Mouse (Mus musculus) ES-Bruce4 (cell line): ENCODE measurements around the gene Shisa8. TPM values are rescaled to one million over a fixed set of nuclear protein-coding genes. Genes with fewer than 3 reads are reported as not detected.
A peak's percentile ranks its signal among the peaks of the same experiment; 100 is the strongest.

Experiments
- H3K27ac ChIP-seq: 2 replicates; pipeline ENCODE4 v1.5.1; 2012; ENCODE audit warnings: low read length, inconsistent platforms; ENCODE audit not compliant: insufficient read depth
- H3K27me3 ChIP-seq: 2 replicates; pipeline ENCODE4 v1.6.1; 2012; ENCODE audit warnings: mild to moderate bottlenecking, low read length, inconsistent platforms; ENCODE audit not compliant: control insufficient read depth, poor library complexity, insufficient read depth, severe bottlenecking
- H3K36me3 ChIP-seq: 2 replicates; pipeline ENCODE4 v1.6.1; 2012; ENCODE audit warnings: inconsistent platforms, mild to moderate bottlenecking, low read length, moderate library complexity; ENCODE audit not compliant: control insufficient read depth, poor library complexity, insufficient read depth, severe bottlenecking
- H3K4me1 ChIP-seq: one replicate; pipeline ENCODE4 v1.8.1; 2011; ENCODE audit warnings: low read length; ENCODE audit not compliant: control insufficient read depth, insufficient read depth
- H3K4me3 ChIP-seq: 2 replicates; pipeline ENCODE4 v1.5.1; 2011; ENCODE audit warnings: low read depth, mild to moderate bottlenecking, low read length
- H3K9ac ChIP-seq: 2 replicates; pipeline ENCODE4 v1.6.1; 2012; ENCODE audit warnings: low read depth, mild to moderate bottlenecking, inconsistent platforms; ENCODE audit not compliant: poor library complexity, severe bottlenecking
- H3K9me3 ChIP-seq: replicated peaks from 2 replicates; pipeline ENCODE4 v1.6.1; 2012; ENCODE audit warnings: mild to moderate bottlenecking, low read length, inconsistent platforms; ENCODE audit not compliant: control insufficient read depth, poor library complexity, insufficient read depth, severe bottlenecking
- CTCF ChIP-seq: IDR thresholded peaks from one replicate; pipeline ENCODE4 v1.8.1; 2011; ENCODE audit warnings: low read depth, low read length
- EP300 ChIP-seq: IDR thresholded peaks from 2 replicates; pipeline ENCODE4 v1.6.1; 2011; ENCODE audit warnings: low read depth, low read length; ENCODE audit not compliant: insufficient read depth
- POLR2A ChIP-seq: IDR thresholded peaks from one replicate; pipeline ENCODE4 v1.8.1; 2011; ENCODE audit warnings: low read length; ENCODE audit not compliant: insufficient read depth
- polyA plus RNA-seq: library from polyadenylated mRNA; stranded (reverse); fragments of >200 nt; gene quantifications from 2 replicates; pipeline ENCODE4 v1.2.4, GENCODE M21; 2011; ENCODE audit warnings: low read depth; ENCODE audit not compliant: missing spikeins, insufficient read depth, insufficient read length

Shisa8 gene
- polyA plus RNA-seq, 1 experiment: 7.4 TPM

GRCm38 (mm10) chr15:82218778-82219666, 6.4 kb upstream of the Shisa8 start:
- no peak for TF ChIP-seq POLR2A
- TF ChIP-seq EP300: peak; percentile 59; the same call in 1 of the 2 replicates
- Histone ChIP-seq H3K4me1 (peaks cover 19% of the 10 kb centered on the region), H3K27ac (peak overlapping the region; percentile 74)

GRCm38 (mm10) chr15:82217980-82218379, 5.4 kb upstream of the Shisa8 start:
- Histone ChIP-seq H3K9me3 (no peaks in the 10 kb centered on the region), H3K36me3 (no peaks in the 10 kb centered on the region), H3K4me1 (peaks cover 19% of the 10 kb centered on the region), H3K27ac (no peak overlapping the region), H3K4me3 (no peak overlapping the region), H3K27me3 (no peaks in the 10 kb centered on the region), H3K9ac (no peak overlapping the region)
- TF ChIP-seq CTCF (no peak), EP300 (no peak), POLR2A (no peak)

More at GRCm38 (mm10) chr15:82218778-82219666, 6.4 kb upstream of the Shisa8 start:
- no peak overlapping the region for H3K9ac ChIP-seq
- H3K9me3 ChIP-seq: no peaks in the 10 kb centered on the region
- no peaks in the 10 kb centered on the region for H3K36me3 ChIP-seq
- H3K4me3 ChIP-seq: no peak overlapping the region
- H3K27me3 ChIP-seq: no peaks in the 10 kb centered on the region

DNA sequence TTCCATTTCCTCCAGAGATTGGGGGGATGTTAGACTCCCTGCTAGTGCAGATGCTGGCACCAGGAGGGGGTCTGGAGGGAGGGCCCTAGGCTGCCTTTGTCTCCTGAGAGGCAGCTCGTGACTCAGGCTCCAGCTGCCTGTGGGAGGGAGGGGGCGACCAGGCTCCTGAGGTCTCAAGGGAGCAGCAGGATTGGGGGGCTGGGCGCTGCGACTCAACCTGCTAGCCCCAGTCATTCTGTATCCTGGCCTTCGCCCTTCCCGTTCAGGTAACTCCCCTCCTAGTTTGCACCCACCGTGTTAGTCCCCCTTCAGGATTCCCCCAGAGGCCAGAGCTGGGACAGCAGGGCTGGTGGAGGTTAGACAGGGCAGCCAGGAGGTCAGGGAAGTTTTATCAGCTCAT, 4.4 kb upstream of the Shisa8 start:
- H3K27ac ChIP-seq: peak overlapping the region; percentile 38; the same call in 1 of the 2 replicates
- 0 out of 2 replicates have a peak overlapping the region, but pooled peaks have one; percentile 5 for H3K9ac ChIP-seq
- TF ChIP-seq CTCF: no peak
- TF ChIP-seq EP300: peak; percentile 94
- TF ChIP-seq POLR2A: no peak
- H3K4me3 ChIP-seq: no peak overlapping the region
- H3K4me1 ChIP-seq: peaks cover 19% of the 10 kb centered on the region
- H3K9me3 ChIP-seq: no peaks in the 10 kb centered on the region
- H3K27me3 ChIP-seq: peaks cover 1% of the 10 kb centered on the region; the same call in 1 of the 2 replicates
- no peaks in the 10 kb centered on the region for H3K36me3 ChIP-seq

DNA sequence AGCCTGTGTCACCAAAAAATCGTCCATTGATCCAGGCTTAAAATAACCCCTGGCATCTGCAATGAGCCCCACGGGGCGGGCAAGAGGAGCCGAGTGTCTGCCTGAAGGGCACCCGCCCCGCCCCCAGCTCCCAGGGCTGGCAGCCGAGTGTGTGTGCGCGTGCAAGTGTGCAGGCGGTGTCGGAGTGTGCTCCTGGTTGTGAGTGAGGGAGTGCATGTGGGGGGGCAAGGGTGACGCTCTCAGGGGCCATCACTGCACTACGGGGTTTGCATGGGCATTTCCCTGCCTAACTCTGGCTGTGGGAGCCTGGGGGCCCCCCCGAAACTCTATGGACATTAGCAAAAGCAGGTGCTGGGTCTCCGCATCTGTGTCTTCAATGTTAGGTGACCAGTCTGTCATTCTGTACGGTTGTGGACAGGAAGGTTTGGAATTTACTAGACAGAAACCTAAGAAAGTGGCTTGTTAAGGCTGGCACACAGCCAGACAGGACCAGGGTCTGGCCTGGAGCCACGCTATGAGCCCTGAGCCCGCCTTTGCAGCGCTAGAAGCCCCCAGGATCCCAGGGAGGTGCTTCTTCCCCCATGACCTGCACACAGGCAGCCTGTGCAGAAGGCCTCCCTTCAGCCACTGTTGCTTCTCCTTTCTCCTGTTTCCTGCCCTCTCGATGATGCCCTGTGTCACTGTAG, 3.7 kb upstream of the Shisa8 start:
- TF ChIP-seq CTCF: no peak
- no peak for TF ChIP-seq EP300
- no peak for TF ChIP-seq POLR2A
- Histone ChIP-seq H3K4me1 (peaks cover 18% of the 10 kb centered on the region), H3K9ac (no peak overlapping the region), H3K4me3 (no peak overlapping the region; the same call in 1 of the 2 replicates), H3K27me3 (peaks cover 1% of the 10 kb centered on the region; the same call in 1 of the 2 replicates), H3K36me3 (no peaks in the 10 kb centered on the region), H3K27ac (peak overlapping the region; percentile 9; the same call in 1 of the 2 replicates), H3K9me3 (no peaks in the 10 kb centered on the region)

DNA sequence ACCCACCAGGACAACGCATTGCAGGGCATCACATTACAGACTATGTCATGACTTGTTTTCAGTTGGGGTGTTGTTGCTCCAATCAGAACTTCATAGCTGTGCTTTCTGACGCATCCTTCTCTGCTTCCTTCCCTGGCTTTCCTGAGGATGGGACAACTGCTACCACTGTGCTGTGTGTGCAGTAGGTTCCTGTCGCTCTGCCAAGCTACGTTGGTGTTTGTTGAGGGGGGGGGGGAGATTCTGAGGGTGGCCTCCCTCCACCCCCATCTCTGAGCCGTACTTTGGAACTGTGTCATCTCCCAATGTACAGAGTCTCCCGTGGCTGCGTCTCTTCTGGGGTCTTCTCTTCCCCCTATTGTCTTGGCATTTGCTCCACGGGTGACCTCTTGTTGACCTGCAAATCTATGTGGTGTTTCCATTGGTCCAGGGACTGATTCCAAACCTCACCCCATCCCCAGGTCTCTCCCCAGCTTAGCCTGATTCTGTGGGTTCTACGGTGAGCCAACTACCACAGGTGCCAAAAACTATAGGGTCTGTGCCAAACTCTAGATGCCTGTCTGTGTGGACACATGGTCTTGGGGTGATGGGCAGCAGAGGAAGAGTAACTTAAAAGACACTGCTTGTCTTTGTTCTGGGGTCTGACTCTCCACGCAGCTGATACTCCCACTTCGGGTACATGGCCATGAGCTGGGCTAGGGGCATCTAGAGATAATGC, 2.9 kb upstream of the Shisa8 start:
- no peaks in the 10 kb centered on the region for H3K36me3 ChIP-seq
- H3K9me3 ChIP-seq: no peaks in the 10 kb centered on the region
- H3K27ac ChIP-seq: no peak overlapping the region
- H3K9ac ChIP-seq: no peak overlapping the region
- peaks cover 14% of the 10 kb centered on the region for H3K4me1 ChIP-seq
- H3K27me3 ChIP-seq: peaks cover 1% of the 10 kb centered on the region; the same call in 1 of the 2 replicates
- no peak overlapping the region for H3K4me3 ChIP-seq
- no peak for TF ChIP-seq POLR2A
- TF ChIP-seq EP300: no peak
- no peak for TF ChIP-seq CTCF
